Mouse (Mus musculus) ES-Bruce4 (cell line): ENCODE measurements around the gene B130006D01Rik. TPM values are rescaled to one million over a fixed set of nuclear protein-coding genes. Genes with fewer than 3 reads are reported as not detected.

ENCODE experiments used
- H3K27ac ChIP-seq: 2 replicates; pipeline ENCODE4 v1.5.1; 2012; ENCODE audit warnings: low read length, inconsistent platforms; ENCODE audit not compliant: insufficient read depth
- H3K27me3 ChIP-seq: 2 replicates; pipeline ENCODE4 v1.6.1; 2012; ENCODE audit warnings: mild to moderate bottlenecking, low read length, inconsistent platforms; ENCODE audit not compliant: control insufficient read depth, poor library complexity, insufficient read depth, severe bottlenecking
- H3K36me3 ChIP-seq: 2 replicates; pipeline ENCODE4 v1.6.1; 2012; ENCODE audit warnings: inconsistent platforms, mild to moderate bottlenecking, low read length, moderate library complexity; ENCODE audit not compliant: control insufficient read depth, poor library complexity, insufficient read depth, severe bottlenecking
- H3K4me1 ChIP-seq: one replicate; pipeline ENCODE4 v1.8.1; 2011; ENCODE audit warnings: low read length; ENCODE audit not compliant: control insufficient read depth, insufficient read depth
- H3K4me3 ChIP-seq: 2 replicates; pipeline ENCODE4 v1.5.1; 2011; ENCODE audit warnings: low read depth, mild to moderate bottlenecking, low read length
- H3K9ac ChIP-seq: 2 replicates; pipeline ENCODE4 v1.6.1; 2012; ENCODE audit warnings: low read depth, mild to moderate bottlenecking, inconsistent platforms; ENCODE audit not compliant: poor library complexity, severe bottlenecking
- H3K9me3 ChIP-seq: replicated peaks from 2 replicates; pipeline ENCODE4 v1.6.1; 2012; ENCODE audit warnings: mild to moderate bottlenecking, low read length, inconsistent platforms; ENCODE audit not compliant: control insufficient read depth, poor library complexity, insufficient read depth, severe bottlenecking
- CTCF ChIP-seq: IDR thresholded peaks from one replicate; pipeline ENCODE4 v1.8.1; 2011; ENCODE audit warnings: low read depth, low read length
- EP300 ChIP-seq: IDR thresholded peaks from 2 replicates; pipeline ENCODE4 v1.6.1; 2011; ENCODE audit warnings: low read depth, low read length; ENCODE audit not compliant: insufficient read depth
- POLR2A ChIP-seq: IDR thresholded peaks from one replicate; pipeline ENCODE4 v1.8.1; 2011; ENCODE audit warnings: low read length; ENCODE audit not compliant: insufficient read depth
- polyA plus RNA-seq: library from polyadenylated mRNA; stranded (reverse); fragments of >200 nt; gene quantifications from 2 replicates; pipeline ENCODE4 v1.2.4, GENCODE M21; 2011; ENCODE audit warnings: low read depth; ENCODE audit not compliant: missing spikeins, insufficient read depth, insufficient read length

B130006D01Rik gene
- polyA plus RNA-seq, 1 experiment, result 3.9 TPM

GRCm38 (mm10) chr11:95686031-95686430 lies 37.4 kb upstream of the B130006D01Rik start:
- Histone ChIP-seq H3K9me3 (no peaks in the 10 kb centered on the region), H3K36me3 (no peaks in the 10 kb centered on the region; the same call in 1 of the 2 replicates), H3K27me3 (no peaks in the 10 kb centered on the region), H3K4me3 (no peak overlapping the region), H3K9ac (no peak overlapping the region), H3K27ac (no peak overlapping the region), H3K4me1 (no peaks in the 10 kb centered on the region)
- TF ChIP-seq EP300 (no peak), CTCF (peak; percentile 88)

- Histone ChIP-seq H3K9me3 (no peaks in the 10 kb centered on the region), H3K36me3 (no peaks in the 10 kb centered on the region), H3K27ac (no peak overlapping the region), H3K27me3 (no peaks in the 10 kb centered on the region), H3K4me1 (no peaks in the 10 kb centered on the region), H3K4me3 (no peak overlapping the region), H3K9ac (no peak overlapping the region)
- peak; percentile 46 for TF ChIP-seq CTCF
- TF ChIP-seq POLR2A, result no peak
- TF ChIP-seq EP300, result no peak
Observed at GRCm38 (mm10) chr11:95687084-95687656, 36.2 kb upstream of the B130006D01Rik start.

- Histone ChIP-seq H3K4me3 (no peak overlapping the region), H3K27ac (no peak overlapping the region), H3K27me3 (no peaks in the 10 kb centered on the region), H3K36me3 (no peaks in the 10 kb centered on the region), H3K9me3 (no peaks in the 10 kb centered on the region), H3K4me1 (peaks cover 1% of the 10 kb centered on the region), H3K9ac (no peak overlapping the region)
- TF ChIP-seq CTCF (no peak), POLR2A (no peak), EP300 (no peak)
Observed at GRCm38 (mm10) chr11:95688515-95688914, 34.9 kb upstream of the B130006D01Rik start.

GRCm38 (mm10) chr11:95688981-95689380 lies 34.4 kb upstream of the B130006D01Rik start:
- Histone ChIP-seq H3K36me3 (no peaks in the 10 kb centered on the region), H3K9ac (no peak overlapping the region), H3K4me3 (no peak overlapping the region), H3K4me1 (peaks cover 1% of the 10 kb centered on the region), H3K27me3 (no peaks in the 10 kb centered on the region), H3K9me3 (no peaks in the 10 kb centered on the region), H3K27ac (no peak overlapping the region)
- TF ChIP-seq POLR2A, result no peak
- no peak for TF ChIP-seq CTCF
- TF ChIP-seq EP300, result no peak

GRCm38 (mm10) chr11:95689544-95689943 lies 33.8 kb upstream of the B130006D01Rik start:
- Histone ChIP-seq H3K27me3 (no peaks in the 10 kb centered on the region), H3K27ac (no peak overlapping the region), H3K9ac (no peak overlapping the region), H3K4me1 (peaks cover 1% of the 10 kb centered on the region), H3K36me3 (no peaks in the 10 kb centered on the region), H3K9me3 (no peaks in the 10 kb centered on the region), H3K4me3 (no peak overlapping the region)
- no peak for TF ChIP-seq EP300
- TF ChIP-seq CTCF, result no peak
- no peak for TF ChIP-seq POLR2A

GRCm38 (mm10) chr11:95698541-95698940 lies 24.8 kb upstream of the B130006D01Rik start:
- H3K27ac ChIP-seq, result no peak overlapping the region
- H3K36me3 ChIP-seq, result no peaks in the 10 kb centered on the region
- H3K4me3 ChIP-seq, result no peak overlapping the region
- no peak overlapping the region for H3K9ac ChIP-seq
- peaks cover 2% of the 10 kb centered on the region for H3K4me1 ChIP-seq
- TF ChIP-seq POLR2A (no peak), CTCF (no peak), EP300 (no peak)
- H3K9me3 ChIP-seq, result 0 out of 2 replicates have a peak, but pooled peaks cover 2% of the 10 kb centered on the region
- H3K27me3 ChIP-seq, result no peaks in the 10 kb centered on the region
